Mouse (Mus musculus) yolk sac, embryonic 10.5 days (tissue): ENCODE data around the gene Qrsl1.

Source experiments
- DNase-seq: peaks from one replicate; pipeline ENCODE4 v3.0.0-alpha.2; 2017; ENCODE audit warnings: low spot score

Gene Qrsl1

GRCm38 (mm10) chr10:43870752-43871151 is 30.8 kb downstream of the Qrsl1 start:
- no peak for DNase-seq

GRCm38 (mm10) chr10:43856351-43856750 is 45.2 kb downstream of the Qrsl1 start:
- no peak for DNase-seq

- DNase-seq, result no peak
These were observed 45.6 kb downstream of the Qrsl1 start for GRCm38 (mm10) chr10:43855916-43856315.

- DNase-seq, result no peak
These were observed 49.6 kb downstream of the Qrsl1 start for GRCm38 (mm10) chr10:43851898-43852297.

- DNase-seq, result no peak
These were observed 52.1 kb downstream of the Qrsl1 start for GRCm38 (mm10) chr10:43849478-43849877.

DNA sequence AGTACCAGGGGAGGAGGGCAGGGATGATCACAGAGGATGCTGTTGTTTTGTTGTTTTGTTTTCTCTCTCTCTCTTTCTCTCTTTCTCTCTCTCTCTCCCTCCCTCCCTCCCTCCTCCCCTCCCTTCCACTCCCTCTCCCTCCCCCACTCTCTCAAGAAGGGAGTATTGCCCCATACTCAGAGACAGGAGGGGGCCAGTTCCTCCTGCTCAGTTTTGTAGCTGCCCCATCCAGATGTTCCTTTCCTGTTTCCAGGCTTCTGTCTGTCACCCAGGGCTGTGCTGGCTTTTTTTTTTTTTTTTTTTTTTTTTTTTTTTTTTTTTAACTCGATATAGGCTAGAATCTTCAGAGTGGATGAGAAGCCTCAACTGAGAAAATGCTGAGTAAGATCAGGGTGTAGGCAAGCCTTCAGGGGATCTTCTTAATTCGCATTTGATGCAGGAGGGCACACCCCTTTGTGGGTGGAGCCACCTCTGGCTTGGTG is 55.4 kb downstream of the Qrsl1 start:
- DNase-seq, result no peak

DNA sequence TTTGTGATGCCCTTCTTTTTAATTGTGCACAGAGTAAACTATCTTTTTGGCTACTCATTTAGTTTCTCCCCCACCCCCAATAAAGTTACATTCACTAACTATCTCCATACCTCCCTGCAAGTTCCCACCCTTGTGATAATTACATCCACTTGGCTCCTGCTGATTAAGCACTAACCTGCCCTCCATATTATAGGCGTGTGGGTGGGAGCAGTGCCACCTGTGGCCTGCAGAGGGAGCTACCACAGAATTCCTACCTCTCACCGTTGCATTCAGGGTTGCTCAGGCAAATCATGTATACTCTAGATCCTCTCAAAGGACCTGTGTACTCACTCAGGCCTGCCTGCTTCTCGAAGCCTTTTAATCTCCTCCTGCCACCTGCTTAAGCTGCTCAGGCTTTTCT is 56.1 kb downstream of the Qrsl1 start:
- DNase-seq, result no peak

DNA sequence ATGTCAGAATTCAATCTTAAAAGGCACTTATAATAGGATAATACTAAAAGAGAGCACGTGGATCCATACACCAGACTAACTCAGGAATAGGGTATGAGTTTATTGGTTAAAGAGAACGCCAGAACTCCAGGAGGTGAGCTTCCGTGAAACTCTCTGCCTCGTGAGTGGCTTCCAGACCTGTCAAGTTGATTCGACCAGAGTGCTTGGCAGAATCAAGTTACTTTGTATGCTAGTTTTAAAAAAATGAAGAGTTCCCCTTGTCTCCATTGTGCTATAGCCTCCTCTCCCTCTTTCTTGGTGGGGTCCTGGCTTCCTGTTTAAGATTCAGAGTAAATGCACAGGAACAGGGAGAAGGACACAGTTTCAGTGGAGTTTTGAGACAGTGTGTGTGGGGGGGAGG is 60.1 kb downstream of the Qrsl1 start:
- DNase-seq, result no peak

- no peak for DNase-seq
These were observed 68.7 kb downstream of the Qrsl1 start for GRCm38 (mm10) chr10:43832868-43833267.

DNA sequence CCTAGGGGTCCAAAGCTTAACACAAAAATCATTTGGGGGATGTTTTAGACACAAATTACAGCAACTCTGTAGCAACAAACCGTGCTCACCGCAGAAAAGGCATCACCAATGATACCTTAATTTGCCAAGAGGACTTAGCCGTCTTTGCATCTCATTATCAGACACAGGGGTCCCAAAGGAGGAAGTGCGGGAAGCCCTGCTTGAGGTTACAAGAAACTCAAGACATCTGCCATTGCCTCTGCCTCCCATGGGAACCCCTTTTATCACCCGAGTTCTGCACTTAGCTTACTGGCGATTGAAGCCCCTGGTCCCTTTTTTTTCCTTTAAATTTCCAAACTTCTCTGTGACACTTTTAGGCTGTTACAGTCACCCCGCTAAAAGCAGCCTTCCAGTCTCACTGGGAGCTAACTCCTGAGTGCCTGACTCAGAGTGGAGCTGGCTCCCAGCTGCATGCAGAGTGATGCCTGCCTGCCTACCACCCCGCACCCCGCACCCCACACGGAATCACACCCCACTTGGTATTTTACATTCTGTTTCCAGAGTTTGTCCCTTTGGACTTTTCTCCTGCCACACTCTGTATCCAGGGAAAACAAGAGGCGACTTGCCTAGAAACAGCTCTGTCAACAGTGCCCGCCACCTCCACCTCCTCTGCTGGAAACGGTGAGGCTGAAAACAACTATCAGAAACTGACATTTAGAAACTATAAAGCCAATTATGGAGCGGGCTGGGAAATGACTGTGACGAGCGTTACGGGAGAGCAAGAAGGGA is 71.1 kb downstream of the Qrsl1 start:
- DNase-seq, result peak; percentile 10

DNA sequence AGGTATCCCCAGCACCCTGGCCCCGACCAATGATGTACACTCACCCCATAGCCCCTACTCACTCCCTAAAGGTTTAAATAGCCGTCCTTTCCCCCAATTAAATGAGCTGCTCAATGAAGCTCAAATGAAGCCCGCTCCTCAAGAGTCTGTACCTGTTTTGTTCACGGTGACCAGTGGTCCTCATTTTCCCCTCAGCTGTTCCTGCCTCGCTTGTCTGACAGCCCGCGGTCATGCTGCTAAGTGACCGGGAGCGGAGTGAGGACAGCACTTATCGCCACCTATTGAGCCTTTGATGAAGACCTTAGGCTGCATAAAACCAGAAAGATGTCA is 72.9 kb downstream of the Qrsl1 start:
- no peak for DNase-seq

DNA sequence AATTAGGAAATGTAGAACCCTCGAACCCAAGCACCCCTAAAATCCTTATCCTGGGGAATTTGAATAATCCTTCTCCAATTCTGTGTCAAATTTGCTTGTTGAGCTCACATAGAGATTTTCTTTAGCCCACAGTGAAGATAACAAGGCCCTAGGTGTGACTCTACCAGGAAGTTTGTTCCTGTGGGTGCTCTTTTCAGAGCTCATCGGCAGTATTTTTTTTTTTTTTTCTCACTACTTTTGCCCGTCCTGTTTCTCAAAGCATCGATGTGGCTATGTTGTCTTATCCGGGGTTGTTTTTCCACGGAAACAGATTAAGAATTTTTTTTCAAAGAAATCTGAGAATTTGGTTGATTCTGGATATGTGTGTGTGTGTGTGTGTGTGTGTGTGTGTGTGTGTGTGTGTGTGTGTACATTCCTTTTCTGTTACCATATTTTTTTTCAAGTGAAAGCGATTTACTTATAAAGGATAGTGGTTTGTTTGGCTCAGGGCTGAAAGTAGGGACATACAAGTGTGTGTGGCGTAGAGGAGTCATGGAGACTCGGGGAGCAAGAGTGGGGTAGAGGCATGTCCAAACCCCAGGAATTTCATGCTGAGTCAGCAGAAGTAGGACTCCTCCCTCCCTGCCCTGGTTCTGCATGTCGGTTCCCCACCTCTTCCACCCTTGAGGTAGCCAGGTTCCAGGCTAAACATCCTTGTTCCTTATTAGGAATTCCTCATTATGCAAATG is 73.4 kb downstream of the Qrsl1 start:
- no peak for DNase-seq

- no peak for DNase-seq
These were observed 74.5 kb downstream of the Qrsl1 start for GRCm38 (mm10) chr10:43826773-43827621.

DNA sequence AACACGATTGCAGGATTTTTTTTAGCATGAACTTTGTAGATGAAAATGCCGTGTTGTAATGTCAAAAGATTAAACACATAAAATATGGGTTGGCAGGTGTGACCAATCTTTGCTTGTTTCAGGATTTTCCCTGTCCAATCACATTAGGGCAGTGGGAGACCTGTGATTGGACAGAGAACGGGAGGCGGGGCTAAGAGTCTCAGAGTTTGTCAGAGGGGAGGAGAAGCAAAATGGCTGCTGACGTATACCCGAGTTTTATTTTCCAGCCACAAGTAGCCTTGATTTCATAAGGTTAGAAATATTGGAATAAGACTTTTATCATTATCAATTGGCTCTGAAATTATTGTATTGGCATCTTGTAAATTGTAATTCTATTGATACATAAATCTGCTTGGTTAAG is 75.8 kb downstream of the Qrsl1 start:
- DNase-seq, result no peak

GRCm38 (mm10) chr10:43824713-43825112 is 76.8 kb downstream of the Qrsl1 start:
- DNase-seq, result no peak
